Mouse (Mus musculus) liver, embryonic 13.5 days (tissue): ENCODE results near the gene Efhb. TPM values are rescaled to one million over a fixed set of nuclear protein-coding genes. Genes with fewer than 3 reads are reported as not detected.

Source experiments
- polyA plus RNA-seq: library from polyadenylated mRNA; unstranded; fragments of >200 nt; fragmentation: Nextera tagmentation; extraction: Ambion mirVana; gene quantifications from 2 replicates; pipeline ENCODE4 v1.2.1, GENCODE M21; 2015

Efhb gene
- polyA plus RNA-seq, 1 experiment from 2014 or later, result not detected

Other genes starting within 250 kb of the Efhb start
- gene Rab5a, start 15.9 kb upstream of the Efhb start, polyA plus RNA-seq, result 32.8 and 40.0 TPM in 2 replicates
- 0.08 and 0.09 TPM in 2 replicates for gene Pp2d1, start 76.1 kb upstream of the Efhb start, polyA plus RNA-seq
- gene Kat2b, start 103.5 kb upstream of the Efhb start, polyA plus RNA-seq, result 4.6 and 5.1 TPM in 2 replicates
- 39.3 and 51.1 TPM in 2 replicates for gene Sgo1, start 226.0 kb upstream of the Efhb start, polyA plus RNA-seq